Mouse (Mus musculus): ENCODE data around the gene Spata21. TPM values are rescaled to one million over a fixed set of nuclear protein-coding genes. Genes with fewer than 3 reads are reported as not detected.

Spata21 gene
- polyA plus RNA-seq, 1 experiment from 2014 or later = not detected

DNA sequence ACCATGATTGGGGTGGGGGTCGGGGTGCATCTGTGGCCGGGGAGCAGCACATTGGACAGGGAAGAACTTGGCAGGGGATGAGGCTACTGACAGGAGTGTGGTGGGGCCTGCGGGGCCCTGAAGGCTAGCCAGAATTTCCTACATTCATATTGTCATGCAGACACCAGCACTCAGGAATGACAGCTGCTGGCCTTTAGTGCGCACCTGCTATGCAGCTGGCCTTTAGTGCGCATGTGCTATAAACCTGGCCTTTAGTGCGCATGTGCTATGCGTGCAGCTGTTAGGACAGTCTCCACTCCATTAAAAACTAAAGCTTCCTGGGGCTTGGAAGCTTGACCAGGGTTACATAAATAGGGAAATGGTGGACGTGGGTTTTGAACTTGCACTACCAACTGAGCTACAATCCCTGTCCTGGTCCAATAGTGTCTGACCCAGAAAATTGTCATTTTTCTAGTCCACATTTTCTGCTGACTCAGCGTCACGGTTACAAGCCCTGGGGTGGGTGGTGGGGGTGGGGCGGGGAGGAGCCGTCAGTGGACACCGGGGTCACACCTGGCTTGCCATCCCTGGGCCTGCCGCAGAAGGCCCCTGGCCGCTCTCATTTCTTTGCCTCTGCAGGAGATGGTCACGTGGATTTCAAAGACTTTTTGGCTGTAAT, 18.5 kb downstream of the Spata21 start:
- DNase-seq (ENCODE audit: low spot score) (peak; percentile 73), ATAC-seq (ENCODE audit: low read depth) (peak; percentile 42; the same call in 1 of the 2 replicates)
- H3K36me3 ChIP-seq (ENCODE audit: control insufficient read depth, insufficient read depth, low read length) = peaks cover 18% of the 10 kb centered on the region
- peaks cover 8% of the 10 kb centered on the region for H3K9me3 ChIP-seq (ENCODE audit: control insufficient read depth, low read length)
- H3K4me3 ChIP-seq (ENCODE audit: low read depth, low read length) = no peak overlapping the region
- no peak overlapping the region for H3K9ac ChIP-seq (ENCODE audit: low read depth, low read length)
- WGBS = 74% methylated on average over 16 of the region's 16 CpGs
- H3K27me3 ChIP-seq (replicated peaks; ENCODE audit: control insufficient read depth, insufficient read depth, low read length) = no peaks in the 10 kb centered on the region
- H3K4me2 ChIP-seq (ENCODE audit: low read depth, low read length) = no peak overlapping the region
- H3K27ac ChIP-seq (replicated peaks; ENCODE audit: low read depth, low read length) = no peak overlapping the region
- no peaks in the 10 kb centered on the region for H3K4me1 ChIP-seq (ENCODE audit: control insufficient read depth, insufficient read depth, low read length)

DNA sequence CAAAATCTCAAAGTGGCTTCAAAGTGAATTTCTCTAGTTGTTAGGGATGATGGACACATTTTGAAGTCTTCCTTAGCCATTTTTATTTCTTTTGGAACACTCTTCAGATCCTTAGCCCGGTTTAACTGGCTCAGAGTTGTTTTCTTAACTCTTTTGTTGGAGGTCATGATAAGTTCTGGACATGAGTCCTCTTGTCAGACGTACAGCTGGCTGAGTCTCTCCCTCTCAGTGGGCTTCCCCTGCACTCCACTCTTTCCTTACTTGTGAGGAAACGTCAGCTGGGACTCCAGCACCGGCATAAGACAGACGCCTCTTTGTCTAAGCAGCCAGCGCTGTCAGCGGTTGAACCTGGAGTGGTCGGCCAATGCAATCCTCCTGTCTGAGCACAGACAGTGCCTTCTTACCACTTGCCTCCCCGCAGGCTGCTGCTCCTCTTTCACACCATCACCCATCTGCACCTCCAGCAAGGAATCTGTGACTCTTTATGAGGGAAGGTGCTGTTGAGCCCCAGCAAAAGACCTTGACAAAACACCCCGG, 20.1 kb downstream of the Spata21 start:
- ATAC-seq (ENCODE audit: low read depth) (peak; percentile 47), DNase-seq (ENCODE audit: low spot score) (peak; percentile 66)
- WGBS = 26% methylated on average over 10 of the region's 10 CpGs
- no peak overlapping the region for H3K27ac ChIP-seq (replicated peaks; ENCODE audit: low read depth, low read length)
- peaks cover 8% of the 10 kb centered on the region for H3K9me3 ChIP-seq (ENCODE audit: control insufficient read depth, low read length)
- H3K36me3 ChIP-seq (ENCODE audit: control insufficient read depth, insufficient read depth, low read length) = peaks cover 34% of the 10 kb centered on the region
- no peaks in the 10 kb centered on the region for H3K27me3 ChIP-seq (replicated peaks; ENCODE audit: control insufficient read depth, insufficient read depth, low read length)
- no peaks in the 10 kb centered on the region for H3K4me1 ChIP-seq (ENCODE audit: control insufficient read depth, insufficient read depth, low read length)
- H3K4me3 ChIP-seq (ENCODE audit: low read depth, low read length) = no peak overlapping the region
- H3K4me2 ChIP-seq (ENCODE audit: low read depth, low read length) = no peak overlapping the region
- H3K9ac ChIP-seq (ENCODE audit: low read depth, low read length) = no peak overlapping the region

DNA sequence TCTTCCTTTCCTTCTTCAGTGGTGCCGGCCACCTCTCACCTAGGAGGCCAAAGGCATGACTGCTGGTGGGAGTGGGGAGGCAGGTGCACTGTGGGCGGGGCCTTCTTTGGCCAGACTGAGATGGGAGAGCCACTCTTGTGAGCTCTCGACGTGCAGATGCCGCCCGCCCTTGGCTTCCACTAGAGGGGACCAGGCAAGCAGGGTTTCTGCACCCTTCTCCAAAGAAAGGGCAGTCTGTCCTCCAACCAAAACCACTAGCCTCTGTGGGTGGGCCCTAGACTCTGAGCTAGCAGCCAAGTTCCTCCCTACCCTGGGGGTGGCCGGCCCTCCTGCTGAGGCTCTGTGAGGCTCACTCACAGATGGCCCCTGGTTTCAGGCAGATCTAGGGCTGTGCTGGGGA, 25.7 kb downstream of the Spata21 start:
- 65% methylated on average over 7 of the region's 7 CpGs for WGBS
- peak; percentile 41 for DNase-seq (ENCODE audit: low spot score)
- peaks cover 88% of the 10 kb centered on the region for H3K36me3 ChIP-seq (ENCODE audit: control insufficient read depth, insufficient read depth, low read length)
- H3K9me3 ChIP-seq (ENCODE audit: control insufficient read depth, low read length) = peaks cover 8% of the 10 kb centered on the region
- 0 out of 2 replicates have a peak, but pooled peaks have one; percentile 5 for ATAC-seq (ENCODE audit: low read depth)
- H3K4me3 ChIP-seq (ENCODE audit: low read depth, low read length) = no peak overlapping the region
- no peak overlapping the region for H3K9ac ChIP-seq (ENCODE audit: low read depth, low read length)
- H3K4me1 ChIP-seq (ENCODE audit: control insufficient read depth, insufficient read depth, low read length) = no peaks in the 10 kb centered on the region
- no peak overlapping the region for H3K4me2 ChIP-seq (ENCODE audit: low read depth, low read length)
- H3K27ac ChIP-seq (replicated peaks; ENCODE audit: low read depth, low read length) = no peak overlapping the region
- H3K27me3 ChIP-seq (replicated peaks; ENCODE audit: control insufficient read depth, insufficient read depth, low read length) = no peaks in the 10 kb centered on the region

DNA sequence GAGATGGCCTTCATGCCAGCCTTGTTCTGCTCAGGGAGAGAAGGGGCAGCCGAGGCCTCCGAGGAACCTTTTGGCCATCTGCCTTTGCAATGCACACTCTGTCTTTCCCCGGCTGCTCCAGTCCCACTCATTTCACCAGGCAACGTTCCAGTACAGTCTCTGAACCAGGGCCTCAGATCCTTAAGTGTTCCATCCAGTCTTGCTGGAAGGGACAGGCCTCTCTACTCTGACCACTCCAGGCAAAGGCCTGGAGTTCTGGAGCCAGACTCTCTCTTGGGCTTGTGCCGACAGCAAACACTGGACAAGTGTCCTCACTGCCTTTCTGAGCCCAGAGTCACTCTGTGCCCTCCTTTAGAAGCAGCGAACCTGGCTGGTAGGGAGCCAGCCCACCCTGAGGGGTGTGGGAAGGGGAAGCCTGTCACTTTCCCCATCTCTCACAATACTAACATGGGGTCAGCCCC, 26.4 kb downstream of the Spata21 start:
- H3K4me2 ChIP-seq (ENCODE audit: low read depth, low read length) = no peak overlapping the region
- no peak for ATAC-seq (ENCODE audit: low read depth)
- peaks cover 8% of the 10 kb centered on the region for H3K9me3 ChIP-seq (ENCODE audit: control insufficient read depth, low read length)
- WGBS = 81% methylated on average over 6 of the region's 6 CpGs
- no peak for DNase-seq (ENCODE audit: low spot score)
- no peak overlapping the region for H3K9ac ChIP-seq (ENCODE audit: low read depth, low read length)
- no peaks in the 10 kb centered on the region for H3K27me3 ChIP-seq (replicated peaks; ENCODE audit: control insufficient read depth, insufficient read depth, low read length)
- H3K27ac ChIP-seq (replicated peaks; ENCODE audit: low read depth, low read length) = no peak overlapping the region; the same call in 1 of the 2 replicates
- H3K4me1 ChIP-seq (ENCODE audit: control insufficient read depth, insufficient read depth, low read length) = no peaks in the 10 kb centered on the region
- peaks cover 89% of the 10 kb centered on the region for H3K36me3 ChIP-seq (ENCODE audit: control insufficient read depth, insufficient read depth, low read length)
- H3K4me3 ChIP-seq (ENCODE audit: low read depth, low read length) = no peak overlapping the region

DNA sequence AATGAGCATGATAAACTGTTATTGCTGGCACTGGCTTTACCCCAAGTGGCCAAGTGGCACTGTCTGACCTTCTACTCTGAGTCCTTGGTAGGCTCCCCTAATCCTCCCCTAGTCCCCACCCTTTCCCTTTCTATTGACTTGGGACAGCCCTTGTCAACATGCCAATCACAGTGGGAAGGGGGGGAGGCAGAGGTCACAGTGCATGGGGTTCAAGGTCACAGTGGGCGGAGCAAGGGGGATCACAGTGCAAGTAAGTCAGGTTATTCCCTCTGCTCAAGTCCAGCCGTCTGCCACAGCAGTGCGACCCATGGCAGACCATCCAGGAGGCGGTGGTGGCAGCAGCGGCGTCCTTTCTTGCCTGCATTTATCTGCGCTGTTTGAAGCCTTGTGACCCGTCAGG, 27.3 kb downstream of the Spata21 start:
- H3K27ac ChIP-seq (replicated peaks; ENCODE audit: low read depth, low read length) = no peak overlapping the region
- no peak overlapping the region for H3K9ac ChIP-seq (ENCODE audit: low read depth, low read length)
- H3K4me1 ChIP-seq (ENCODE audit: control insufficient read depth, insufficient read depth, low read length) = no peaks in the 10 kb centered on the region
- peaks cover 83% of the 10 kb centered on the region for H3K36me3 ChIP-seq (ENCODE audit: control insufficient read depth, insufficient read depth, low read length)
- H3K27me3 ChIP-seq (replicated peaks; ENCODE audit: control insufficient read depth, insufficient read depth, low read length) = no peaks in the 10 kb centered on the region
- ATAC-seq (ENCODE audit: low read depth) (no peak), DNase-seq (ENCODE audit: low spot score) (no peak)
- H3K4me3 ChIP-seq (ENCODE audit: low read depth, low read length) = no peak overlapping the region
- H3K9me3 ChIP-seq (ENCODE audit: control insufficient read depth, low read length) = peaks cover 4% of the 10 kb centered on the region
- 90% methylated on average over 8 of the region's 8 CpGs for WGBS
- H3K4me2 ChIP-seq (ENCODE audit: low read depth, low read length) = no peak overlapping the region

DNA sequence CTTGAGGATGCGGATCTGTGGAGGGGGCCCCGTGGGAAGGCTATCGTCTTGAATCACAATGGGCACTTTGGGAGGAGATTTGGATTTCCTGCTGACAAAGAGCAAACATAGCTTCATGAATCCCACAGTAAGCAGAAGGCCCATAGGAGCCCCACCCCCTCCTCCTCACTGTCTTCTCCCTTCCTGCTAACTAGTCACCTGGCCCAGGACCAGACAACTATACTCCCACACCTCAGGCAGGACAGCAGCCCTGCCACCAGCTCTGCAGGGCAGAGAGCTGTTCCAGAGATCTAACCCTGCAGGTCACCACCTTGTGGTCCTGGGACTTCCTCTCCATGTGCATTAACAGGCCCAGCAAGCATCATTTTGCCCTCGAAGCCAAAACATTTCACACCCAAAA, 30.6 kb downstream of the Spata21 start:
- Histone ChIP-seq H3K27ac (replicated peaks; ENCODE audit: low read depth, low read length) (no peak overlapping the region), H3K9me3 (ENCODE audit: control insufficient read depth, low read length) (no peaks in the 10 kb centered on the region), H3K4me3 (ENCODE audit: low read depth, low read length) (no peak overlapping the region), H3K9ac (ENCODE audit: low read depth, low read length) (no peak overlapping the region), H3K27me3 (replicated peaks; ENCODE audit: control insufficient read depth, insufficient read depth, low read length) (no peaks in the 10 kb centered on the region), H3K4me2 (ENCODE audit: low read depth, low read length) (no peak overlapping the region), H3K4me1 (ENCODE audit: control insufficient read depth, insufficient read depth, low read length) (no peaks in the 10 kb centered on the region), H3K36me3 (ENCODE audit: control insufficient read depth, insufficient read depth, low read length) (peaks cover 50% of the 10 kb centered on the region)
- 64% methylated on average over 4 of the region's 4 CpGs for WGBS
- DNase-seq (ENCODE audit: low spot score) (no peak), ATAC-seq (ENCODE audit: low read depth) (no peak)

DNA sequence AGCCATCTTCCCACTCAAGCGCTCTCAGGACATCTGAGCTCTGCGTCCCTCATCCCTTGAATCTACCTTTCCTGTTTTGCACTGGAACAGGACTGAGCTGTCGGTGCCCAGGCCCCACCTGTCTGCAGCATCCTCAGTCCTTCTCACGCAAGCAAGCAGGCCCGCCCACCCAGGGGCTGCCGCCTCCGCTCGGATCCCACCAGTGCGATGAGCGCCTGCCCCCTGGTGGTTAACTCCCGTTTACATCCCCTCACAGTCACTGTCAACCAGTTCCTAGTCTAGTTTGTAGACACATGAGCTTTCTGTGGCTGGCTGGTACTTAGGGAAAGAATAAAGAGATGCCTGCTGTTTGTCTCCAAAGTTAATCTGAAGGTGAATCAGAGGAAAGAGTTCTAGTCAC, 32.6 kb downstream of the Spata21 start:
- DNase-seq (ENCODE audit: low spot score) (peak; percentile 79), ATAC-seq (ENCODE audit: low read depth) (peak; percentile 69)
- H3K27me3 ChIP-seq (replicated peaks; ENCODE audit: control insufficient read depth, insufficient read depth, low read length) = no peaks in the 10 kb centered on the region
- no peaks in the 10 kb centered on the region for H3K4me1 ChIP-seq (ENCODE audit: control insufficient read depth, insufficient read depth, low read length)
- no peaks in the 10 kb centered on the region for H3K9me3 ChIP-seq (ENCODE audit: control insufficient read depth, low read length)
- no peak overlapping the region for H3K27ac ChIP-seq (replicated peaks; ENCODE audit: low read depth, low read length)
- H3K4me2 ChIP-seq (ENCODE audit: low read depth, low read length) = no peak overlapping the region
- H3K4me3 ChIP-seq (ENCODE audit: low read depth, low read length) = no peak overlapping the region
- WGBS = 25% methylated on average over 11 of the region's 11 CpGs
- peaks cover 32% of the 10 kb centered on the region for H3K36me3 ChIP-seq (ENCODE audit: control insufficient read depth, insufficient read depth, low read length)
- no peak overlapping the region for H3K9ac ChIP-seq (ENCODE audit: low read depth, low read length)

DNA sequence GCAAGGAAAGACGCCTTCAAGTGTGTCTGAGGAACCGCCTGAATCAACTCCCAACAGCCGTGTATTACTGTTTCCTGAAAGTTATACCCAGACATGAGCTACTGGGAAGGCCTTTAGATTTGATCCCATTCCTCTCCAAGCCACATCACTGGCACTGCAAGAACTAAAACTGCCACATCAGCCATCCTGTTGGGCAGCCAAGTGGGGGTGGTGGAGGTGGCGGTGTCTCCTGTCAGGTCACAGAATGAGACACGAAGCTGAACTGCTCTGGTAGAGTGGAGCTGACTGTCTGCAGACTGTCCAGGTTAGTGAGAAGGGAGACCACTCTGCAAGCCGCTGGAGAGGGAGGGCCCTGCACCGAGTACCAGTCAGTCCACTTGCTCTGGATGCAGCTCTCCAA, 34.5 kb downstream of the Spata21 start:
- ATAC-seq (ENCODE audit: low read depth) (no peak), DNase-seq (ENCODE audit: low spot score) (no peak)
- Histone ChIP-seq H3K27me3 (replicated peaks; ENCODE audit: control insufficient read depth, insufficient read depth, low read length) (no peaks in the 10 kb centered on the region), H3K9ac (ENCODE audit: low read depth, low read length) (no peak overlapping the region), H3K4me2 (ENCODE audit: low read depth, low read length) (no peak overlapping the region), H3K4me1 (ENCODE audit: control insufficient read depth, insufficient read depth, low read length) (no peaks in the 10 kb centered on the region), H3K9me3 (ENCODE audit: control insufficient read depth, low read length) (no peaks in the 10 kb centered on the region), H3K36me3 (ENCODE audit: control insufficient read depth, insufficient read depth, low read length) (peaks cover 12% of the 10 kb centered on the region), H3K27ac (replicated peaks; ENCODE audit: low read depth, low read length) (no peak overlapping the region), H3K4me3 (ENCODE audit: low read depth, low read length) (no peak overlapping the region)
- 73% methylated on average over 7 of the region's 7 CpGs for WGBS

DNA sequence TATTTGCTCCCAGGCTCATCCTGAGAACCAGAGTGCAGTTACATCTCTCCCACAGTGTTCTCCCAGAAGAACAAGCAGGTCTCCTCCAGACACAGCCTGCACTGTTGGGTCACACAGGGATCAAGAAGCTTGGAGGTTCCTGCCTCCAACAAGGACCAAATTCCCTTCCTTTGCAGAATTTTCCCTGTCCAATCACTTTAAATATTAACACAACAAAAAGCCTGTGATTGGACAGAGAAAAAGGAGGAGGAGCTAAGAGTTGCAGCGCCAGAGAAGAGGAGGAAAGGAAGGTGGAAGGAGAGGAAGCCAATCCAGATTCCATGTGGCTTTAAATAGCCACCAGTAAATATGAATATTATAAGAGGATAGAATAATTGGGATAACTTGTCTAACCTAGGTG, 34.9 kb downstream of the Spata21 start:
- no peak overlapping the region for H3K27ac ChIP-seq (replicated peaks; ENCODE audit: low read depth, low read length)
- H3K9ac ChIP-seq (ENCODE audit: low read depth, low read length) = no peak overlapping the region
- H3K27me3 ChIP-seq (replicated peaks; ENCODE audit: control insufficient read depth, insufficient read depth, low read length) = no peaks in the 10 kb centered on the region
- no peak overlapping the region for H3K4me2 ChIP-seq (ENCODE audit: low read depth, low read length)
- H3K36me3 ChIP-seq (ENCODE audit: control insufficient read depth, insufficient read depth, low read length) = peaks cover 8% of the 10 kb centered on the region
- H3K4me1 ChIP-seq (ENCODE audit: control insufficient read depth, insufficient read depth, low read length) = no peaks in the 10 kb centered on the region
- WGBS = 20% methylated on average over 1 of the region's 1 CpGs
- no peak overlapping the region for H3K4me3 ChIP-seq (ENCODE audit: low read depth, low read length)
- no peaks in the 10 kb centered on the region for H3K9me3 ChIP-seq (ENCODE audit: control insufficient read depth, low read length)
- ATAC-seq (ENCODE audit: low read depth) = no peak
- no peak for DNase-seq (ENCODE audit: low spot score)

Measured in embryonic facial prominence, embryonic 14.5 days (tissue).